Mouse (Mus musculus): ENCODE measurements around the gene Fbxo2.

- no peak for TF ChIP-seq CTCF (IDR thresholded peaks at IDR 0.05; ENCODE audit: borderline replicate concordance, extremely low read depth, insufficient read depth, insufficient read length)
- TF ChIP-seq POLR2A (IDR thresholded peaks at IDR 0.05; ENCODE audit: borderline replicate concordance, extremely low read depth, insufficient read depth, insufficient read length, poor library complexity, severe bottlenecking): no peak
These were observed 7.9 kb upstream of the Fbxo2 start for GRCm38 (mm10) chr4:148152547-148152946.

Data from brain, embryonic 14.5 days (tissue).